Mouse (Mus musculus): ENCODE measurements at regions not wholly inside any gene's neighbourhood (a gene's known extent, or its start where the extent isn't known, plus 50 kb on each side); places are given as distances from the start of the nearest gene placed in this dataset.

DNA sequence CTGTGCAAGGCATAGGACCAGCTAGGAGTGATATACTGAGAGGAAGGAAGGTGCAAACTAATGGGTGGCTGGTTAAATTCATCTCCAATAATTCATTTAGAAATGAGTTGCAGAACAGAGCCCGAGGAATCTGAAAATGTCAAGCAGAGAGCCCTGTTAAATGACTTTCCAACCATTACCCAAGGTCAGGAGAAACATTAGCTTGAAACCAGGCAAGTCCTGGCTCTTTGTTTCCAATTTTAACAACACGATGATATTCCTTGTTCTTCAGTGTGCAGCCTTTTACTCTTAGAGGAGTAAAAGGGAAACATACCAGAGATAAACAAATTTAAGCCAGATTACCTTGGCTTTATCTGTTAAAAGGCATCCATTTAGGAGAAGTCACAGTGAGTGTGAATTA, 2318.4 kb downstream of the Poteg start:
- DNase-seq (ENCODE audit: extremely low spot score) = no peak

DNA sequence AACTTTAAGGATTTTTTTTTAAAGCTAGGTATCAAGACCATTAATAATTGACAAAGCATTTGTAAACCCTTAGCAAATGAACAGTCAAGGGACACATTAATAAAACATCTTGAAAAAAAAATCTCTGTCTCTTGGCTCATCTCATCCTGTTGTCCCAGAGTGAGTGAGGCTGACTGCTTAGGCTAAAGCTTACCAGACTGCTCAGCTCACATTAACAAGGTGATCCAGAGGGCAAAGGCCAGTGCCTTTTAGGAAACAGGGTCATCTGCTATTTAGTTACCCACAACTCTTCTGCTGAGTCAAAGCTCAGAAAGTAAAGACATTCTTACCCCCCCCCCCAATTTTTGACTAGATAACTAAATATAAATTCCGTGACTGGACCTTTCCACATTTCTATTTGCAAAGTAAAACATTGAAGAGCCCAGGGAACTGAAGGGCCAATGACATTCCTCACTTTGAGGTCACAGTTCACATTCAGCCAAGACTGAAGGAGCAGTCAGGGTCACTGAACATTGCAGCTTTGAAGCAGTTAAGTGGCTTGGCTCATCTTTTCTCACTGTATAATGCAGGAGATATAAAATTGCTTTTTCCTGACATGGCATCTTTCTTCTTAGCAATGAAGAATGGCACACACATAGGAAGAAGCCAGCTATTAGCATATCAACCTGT, 2318.9 kb downstream of the Poteg start:
- peak; percentile 4 for DNase-seq (ENCODE audit: extremely low spot score)

DNA sequence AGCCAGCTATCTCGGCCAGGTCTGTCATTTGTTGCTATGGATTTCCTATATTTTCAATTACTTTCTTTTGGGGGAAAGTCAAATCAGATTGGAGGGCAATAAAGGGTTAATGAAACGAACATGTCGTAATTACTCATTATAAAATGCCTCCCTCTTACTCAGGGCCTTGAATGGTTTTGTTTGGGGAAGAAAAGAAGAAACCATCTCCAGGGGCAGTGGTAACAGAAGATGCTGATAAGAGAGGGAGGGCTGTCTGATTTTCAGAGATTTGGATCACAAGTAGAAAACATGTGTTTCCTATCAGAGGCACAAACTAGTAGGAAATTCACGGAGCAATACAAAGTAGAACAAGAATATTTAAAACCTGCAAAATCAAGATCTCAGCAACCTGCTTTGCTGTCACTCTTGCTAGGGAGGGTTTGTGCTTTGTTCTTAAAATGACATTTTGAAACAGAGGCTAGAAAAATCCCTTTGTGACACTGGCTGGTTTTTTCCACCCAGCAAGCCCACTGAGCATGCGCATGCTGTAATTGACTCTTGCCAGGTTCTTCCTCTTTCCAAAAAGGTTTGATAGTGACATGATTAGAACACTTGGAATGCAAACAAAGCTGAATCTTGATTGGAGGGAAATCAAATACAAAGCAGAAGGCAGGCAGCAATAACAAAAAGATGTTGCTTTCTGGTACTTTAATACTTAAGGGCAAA, 2329.8 kb downstream of the Poteg start:
- DNase-seq (ENCODE audit: extremely low spot score) = no peak

DNA sequence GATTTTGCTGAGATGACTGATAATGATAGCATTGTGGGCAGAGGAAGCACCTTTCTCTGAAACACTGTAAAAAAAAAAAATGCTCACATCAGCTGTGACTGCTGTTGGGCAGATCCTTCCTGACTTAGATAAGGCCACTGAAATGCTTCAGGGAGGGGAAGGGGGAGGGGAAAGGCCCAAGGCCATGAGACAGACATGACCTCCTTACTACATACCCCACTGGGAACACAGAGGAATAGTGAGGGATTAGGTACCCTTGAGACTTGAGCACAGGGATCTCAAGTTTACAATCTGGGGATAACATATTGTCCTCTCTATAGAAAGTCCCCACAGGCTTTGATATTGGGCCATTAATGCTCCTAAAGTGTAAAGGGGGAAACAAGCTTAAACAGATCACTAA, 2341.7 kb downstream of the Poteg start:
- DNase-seq (ENCODE audit: extremely low spot score) = no peak

DNA sequence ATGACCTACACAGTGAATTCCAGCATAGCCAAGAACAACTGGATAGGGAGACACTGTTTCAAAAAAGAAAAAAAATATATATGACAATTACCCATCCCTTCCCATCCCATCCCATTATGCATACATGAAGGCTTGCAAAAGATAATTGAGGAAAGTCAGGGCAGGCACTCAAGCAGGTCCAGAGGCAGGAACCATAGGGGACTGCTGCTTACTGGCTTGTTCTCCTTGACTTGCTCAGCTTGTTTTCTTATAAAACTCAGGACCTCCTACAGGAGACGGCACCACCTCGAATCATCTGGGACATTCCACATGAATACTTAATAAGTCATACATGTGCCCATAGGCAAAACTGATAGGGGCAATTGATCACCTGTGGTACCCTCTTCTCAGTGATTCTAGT, 2342.6 kb downstream of the Poteg start:
- DNase-seq (ENCODE audit: extremely low spot score) = no peak

DNA sequence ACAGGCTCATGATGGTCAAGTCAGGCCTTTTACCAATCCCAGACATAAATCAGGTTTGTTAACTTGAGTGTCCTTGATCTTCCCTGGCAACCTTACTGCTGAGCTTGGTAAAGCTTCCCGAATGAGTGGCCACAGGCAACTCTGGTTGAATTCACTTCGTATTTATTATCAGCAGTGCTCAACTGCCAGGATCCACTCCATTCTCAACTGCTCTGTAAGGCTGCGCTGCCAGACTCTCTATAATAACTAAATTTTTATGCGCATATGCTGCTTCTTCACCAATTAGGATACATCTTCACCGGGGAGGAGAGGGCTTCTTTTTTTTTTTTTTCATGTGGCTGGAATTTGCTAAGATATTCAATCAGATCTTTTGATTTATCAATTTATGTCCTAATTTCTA, 2359.8 kb downstream of the Poteg start:
- no peak for DNase-seq (ENCODE audit: extremely low spot score)

DNA sequence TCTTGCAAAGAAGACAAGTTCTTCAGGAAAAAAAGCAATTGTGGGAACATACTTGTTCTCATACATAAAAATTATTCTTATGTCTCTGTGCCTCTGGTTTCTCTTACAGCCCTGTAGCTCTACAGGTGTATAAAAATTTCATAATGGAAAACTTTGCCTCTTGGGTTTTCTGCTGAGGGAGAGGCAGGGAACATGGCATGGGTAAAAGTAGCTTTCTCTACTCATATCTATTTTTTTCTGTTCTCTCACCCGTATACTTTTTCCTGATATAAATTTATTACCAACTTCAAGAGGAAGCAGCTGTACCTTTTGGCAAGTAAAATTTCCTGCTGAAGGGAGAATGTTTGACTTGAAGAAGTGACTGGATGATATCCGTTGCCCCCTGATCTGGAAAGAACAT, 2388.6 kb downstream of the Poteg start:
- DNase-seq (ENCODE audit: extremely low spot score) = no peak

Data from embryo, embryonic 9.5 days (tissue).